Mouse (Mus musculus) left cerebral cortex, adult 18-20 months (tissue): Measurements from ENCODE around the gene Wipf1. TPM values are rescaled to one million over a fixed set of nuclear protein-coding genes. Genes with fewer than 3 reads are reported as not detected.

Experiments
- DNase-seq, 2 experiments: peaks; one replicate each; pipeline ENCODE4 v3.0.0; 2021 to 2022; ENCODE audit warnings: low spot score in 2 of 2, mixed read lengths in 1 of 2
- total RNA-seq, 2 experiments: library from RNA; stranded (reverse); gene quantifications; 2 replicates each; pipeline ENCODE4 v1.2.3; 2021

Gene Wipf1
- total RNA-seq, 2 experiments from 2014 or later, result 7.9 to 9.4 TPM

DNA sequence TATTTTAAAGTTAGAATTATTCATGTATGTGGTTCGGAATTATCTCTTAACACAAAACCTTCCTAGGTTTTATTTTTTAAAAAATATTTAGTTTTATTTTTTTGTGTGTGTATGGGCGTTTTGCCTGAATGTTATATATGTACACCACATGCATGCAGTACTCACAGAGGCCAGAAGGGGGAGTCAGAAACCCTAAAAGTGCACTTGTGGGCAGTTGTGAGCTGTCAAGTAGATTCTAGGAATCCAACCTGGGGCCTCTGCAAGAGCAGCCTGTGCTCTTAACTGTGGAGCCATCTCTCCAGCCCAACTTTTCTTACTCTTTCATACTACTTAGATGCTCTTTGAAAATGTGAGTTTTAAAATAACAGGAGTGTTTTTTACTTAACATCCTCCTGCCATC lies 57.4 kb downstream of the Wipf1 start:
- DNase-seq, result no peak

DNA sequence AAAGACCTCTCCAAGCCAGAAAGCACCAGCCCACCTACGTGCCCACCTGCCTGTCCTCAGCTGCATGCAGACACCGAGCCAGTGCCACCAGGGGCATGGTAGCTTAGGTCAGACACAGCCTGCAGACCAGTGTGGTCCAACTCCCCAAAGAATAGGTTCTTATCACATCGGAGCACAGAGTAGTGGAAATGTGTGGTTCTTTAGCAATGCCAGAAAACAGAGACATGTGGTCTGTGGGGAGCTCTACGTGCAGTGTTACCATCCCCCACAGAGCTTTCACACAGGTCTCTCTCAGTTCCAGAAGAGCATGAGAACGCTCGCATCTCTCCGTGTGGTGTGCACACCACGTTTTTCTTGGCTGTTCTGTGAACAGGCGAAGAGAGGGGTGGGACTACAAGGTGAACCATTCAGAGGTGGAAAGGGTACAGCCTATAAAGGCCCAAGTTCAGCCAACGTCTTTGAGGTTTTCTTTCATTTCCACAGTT lies 59.3 kb downstream of the Wipf1 start:
- DNase-seq, result no peak

DNA sequence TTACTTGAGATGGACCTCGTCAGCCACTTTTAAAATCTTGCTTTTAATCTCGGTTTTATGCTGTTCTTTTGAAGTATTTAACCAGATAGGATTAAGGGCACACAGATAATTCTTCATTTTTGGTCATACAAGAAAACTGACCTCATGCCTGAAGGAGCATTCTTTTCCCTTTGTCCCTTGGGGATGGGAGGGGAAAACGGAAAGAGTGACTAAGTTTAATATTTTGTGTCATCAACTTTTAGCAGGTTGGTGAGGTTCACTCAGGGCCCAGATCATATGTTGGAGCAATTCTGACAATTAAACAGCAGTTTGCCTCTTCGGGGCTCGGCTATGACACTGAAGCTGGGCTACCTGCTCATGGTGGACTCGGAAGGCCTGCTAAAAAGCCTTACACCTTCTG lies 60.0 kb downstream of the Wipf1 start:
- no peak for DNase-seq

DNA sequence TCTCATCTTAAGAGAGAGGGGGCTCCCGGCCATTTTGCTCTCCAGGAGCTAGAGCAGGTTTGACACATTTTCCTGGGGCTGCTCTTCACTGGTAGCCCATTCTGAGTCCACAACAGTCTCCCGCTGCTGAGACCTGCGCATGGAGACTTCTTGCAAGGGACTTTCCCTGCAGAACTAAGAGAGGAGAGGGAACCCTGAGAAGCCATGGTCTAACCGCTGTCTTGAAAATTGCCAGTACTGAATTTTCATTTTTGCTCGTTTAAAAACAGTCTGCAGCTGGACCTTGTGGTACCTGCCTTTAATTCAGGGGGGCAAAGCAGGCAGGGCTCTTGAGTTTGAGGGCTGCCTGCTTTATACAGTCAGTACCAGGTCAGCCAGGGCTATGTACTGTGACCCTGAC lies 60.5 kb downstream of the Wipf1 start:
- no peak for DNase-seq

DNA sequence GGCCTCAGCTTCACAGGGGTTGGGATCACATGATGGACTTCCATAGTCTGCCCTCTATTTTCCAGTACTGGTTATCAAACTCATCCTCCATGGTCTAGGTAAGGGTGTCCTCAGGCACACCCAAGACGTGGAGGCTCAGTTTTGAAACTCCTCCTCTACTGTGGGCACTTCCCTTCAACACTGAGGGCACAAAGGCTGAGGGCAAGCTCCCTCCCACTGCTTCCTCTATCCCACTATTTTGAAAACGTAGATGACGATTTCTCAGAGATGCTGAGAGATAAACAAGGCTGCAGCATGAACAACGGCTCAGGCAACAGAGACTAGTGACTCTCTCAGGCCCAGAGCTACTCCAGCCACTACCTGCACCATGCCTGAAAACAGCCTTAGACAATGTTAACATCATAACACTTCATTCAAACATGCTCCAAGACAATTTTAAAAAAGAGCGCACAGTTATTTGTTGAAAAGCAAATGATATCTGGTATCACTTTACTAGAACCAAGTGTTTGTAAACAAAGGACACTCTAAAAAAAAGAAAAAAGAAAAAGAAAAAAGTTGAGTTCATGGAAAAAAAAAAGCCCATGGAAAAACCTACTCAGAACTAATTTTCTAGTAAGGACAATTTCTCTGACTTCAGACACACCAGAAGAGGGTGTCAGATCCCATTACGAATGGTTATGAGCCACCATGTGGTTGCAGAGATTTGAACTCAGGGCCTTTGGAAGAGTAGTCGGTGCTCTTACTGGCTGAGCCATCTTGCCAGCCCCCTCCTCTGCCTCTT lies 62.3 kb downstream of the Wipf1 start:
- no peak for DNase-seq

DNA sequence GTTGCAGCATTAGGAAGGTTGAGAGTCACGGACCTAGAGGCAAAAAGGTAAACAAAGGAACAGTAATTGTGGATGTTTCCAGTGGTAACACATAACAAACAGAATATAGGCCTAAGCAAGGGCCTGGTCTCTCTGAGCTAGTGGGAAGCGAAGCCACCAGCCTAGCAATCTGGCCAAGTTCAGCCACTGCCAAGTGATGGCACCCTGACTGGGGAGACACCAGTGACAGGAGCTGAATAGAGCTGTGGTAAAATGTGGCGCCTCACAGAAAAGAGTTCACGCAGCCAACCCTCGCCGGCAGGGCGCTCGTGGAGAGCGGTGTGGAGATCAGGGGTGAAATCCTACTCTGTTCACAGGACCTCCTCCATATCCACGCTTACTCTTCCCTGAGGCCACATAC lies 63.1 kb downstream of the Wipf1 start:
- DNase-seq, result no peak

DNA sequence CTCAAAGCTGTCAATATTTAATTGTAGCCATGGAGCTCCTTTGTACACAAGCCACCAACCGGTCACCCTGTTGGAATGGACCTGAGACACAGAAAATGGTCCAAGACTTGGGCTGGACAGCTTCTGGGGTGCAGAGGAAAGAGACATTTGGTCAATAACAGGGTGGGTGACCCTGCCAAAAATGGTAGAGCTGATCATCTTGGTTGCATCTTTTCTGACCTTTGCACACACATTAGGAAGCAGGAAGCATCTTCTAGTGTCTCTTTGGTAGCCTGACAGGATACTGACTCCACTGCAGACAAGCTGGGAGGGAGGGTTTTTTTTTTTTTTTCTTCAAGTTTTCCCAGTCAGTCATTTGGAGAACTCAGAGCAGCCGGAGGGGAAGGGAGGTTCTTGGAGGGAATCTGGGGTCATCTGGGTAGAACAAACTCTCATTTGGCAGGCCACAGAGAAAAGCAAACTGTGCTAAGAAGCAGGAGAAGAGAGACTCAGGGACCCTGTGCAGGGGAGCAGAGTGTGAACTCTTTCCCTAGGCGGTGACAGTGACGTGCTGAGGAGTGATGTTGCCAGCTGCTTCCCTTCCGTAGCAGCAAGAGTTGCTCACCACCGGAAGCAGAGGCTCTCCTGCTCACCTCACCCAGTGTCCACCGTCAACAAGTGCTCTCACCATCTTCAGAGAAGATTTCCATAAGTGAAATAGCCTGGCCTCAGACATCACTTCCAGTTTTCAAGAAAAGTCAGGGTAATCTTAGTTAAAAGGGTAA lies 65.9 kb downstream of the Wipf1 start:
- DNase-seq, result no peak

DNA sequence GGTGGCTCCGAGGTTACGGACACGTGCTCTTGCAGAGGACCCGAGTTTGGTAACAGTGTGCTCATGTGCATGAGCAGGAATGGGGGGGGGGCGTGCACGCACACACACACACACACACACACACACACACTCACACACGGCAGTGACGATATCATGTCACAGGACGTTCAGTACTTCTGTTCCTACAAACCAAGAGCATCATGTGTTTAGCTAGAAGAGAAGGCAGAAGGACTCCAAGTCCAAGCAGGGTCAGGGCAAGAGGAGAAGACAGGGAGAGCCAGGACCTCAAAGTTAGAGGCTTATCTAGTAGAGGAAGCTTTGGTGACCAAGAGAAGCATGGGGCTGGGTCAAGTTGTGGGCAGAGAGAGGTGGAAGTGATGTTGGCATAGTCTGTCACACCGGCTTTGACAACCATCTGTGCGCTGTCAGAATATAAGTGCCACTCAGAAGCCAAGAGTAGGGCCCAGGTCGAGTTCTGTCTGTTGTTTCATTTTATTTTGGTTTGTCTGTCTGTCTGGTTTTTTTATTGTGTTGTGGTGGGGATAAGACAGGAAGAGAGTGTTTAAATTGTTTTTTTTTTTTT lies 66.7 kb downstream of the Wipf1 start:
- no peak for DNase-seq

DNA sequence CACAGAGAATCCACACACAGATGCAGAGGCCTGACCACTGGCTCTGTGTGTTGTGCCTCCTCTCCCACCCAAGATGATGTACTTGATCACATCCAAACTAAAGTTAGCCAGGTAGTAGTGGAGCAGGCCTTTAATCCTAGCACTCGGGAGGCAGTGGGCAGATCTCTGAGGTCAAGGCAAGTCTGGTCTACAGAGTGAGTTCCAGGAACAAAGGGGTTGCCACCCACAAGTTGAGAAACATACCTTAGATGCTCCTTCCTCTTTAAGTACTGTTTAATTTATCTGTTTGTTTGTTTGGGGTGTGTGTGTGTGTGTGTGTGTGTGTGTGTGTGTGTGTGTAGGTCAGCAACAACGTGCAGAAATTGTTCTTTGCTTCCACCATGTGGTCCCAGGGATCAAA lies 67.3 kb downstream of the Wipf1 start:
- DNase-seq, result no peak

DNA sequence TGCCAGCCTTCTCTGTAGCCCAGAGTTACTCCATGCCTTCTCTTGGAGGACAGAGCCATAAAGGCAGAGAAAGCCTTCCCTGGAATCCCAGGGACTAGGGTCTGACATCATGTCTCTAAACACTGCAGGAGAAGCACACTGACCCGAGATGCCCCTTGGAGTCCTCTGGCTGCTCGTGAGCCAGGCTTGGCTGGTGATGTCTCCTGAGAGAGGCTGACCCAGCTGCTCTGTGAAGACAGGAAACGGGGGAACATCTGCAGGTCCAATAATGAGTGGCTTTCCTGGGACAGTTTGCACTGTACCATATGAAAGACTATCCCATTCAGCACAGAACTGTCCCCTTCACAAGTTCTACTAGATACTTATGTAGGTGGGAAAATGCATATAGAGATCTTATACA lies 69.4 kb downstream of the Wipf1 start:
- DNase-seq, result no peak

DNA sequence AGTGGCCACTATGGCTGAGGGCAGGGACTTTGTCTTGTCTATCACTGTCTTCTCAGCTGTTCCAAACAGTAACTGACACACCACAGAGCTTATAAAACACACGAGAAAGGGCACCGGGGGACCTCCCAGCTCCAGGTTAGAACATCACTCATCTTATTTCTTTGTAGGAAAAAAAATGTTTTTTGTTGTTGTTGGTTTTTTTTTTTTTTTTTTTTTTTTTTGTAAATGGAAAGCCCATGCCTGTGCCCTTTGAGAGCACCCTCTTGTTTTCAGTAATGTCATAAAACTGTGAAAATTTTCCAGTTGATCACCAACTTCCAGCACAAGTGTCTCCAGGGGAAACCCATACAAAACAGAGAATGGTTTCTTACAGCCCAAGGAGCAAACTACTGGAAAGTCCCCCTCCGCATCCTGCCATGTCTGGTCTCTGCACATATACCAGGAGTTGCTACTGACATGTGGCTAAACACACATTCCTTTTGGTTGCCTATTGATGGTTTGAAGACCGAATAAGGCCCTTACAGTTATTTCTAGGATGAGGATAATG lies 69.9 kb downstream of the Wipf1 start:
- DNase-seq, result no peak

DNA sequence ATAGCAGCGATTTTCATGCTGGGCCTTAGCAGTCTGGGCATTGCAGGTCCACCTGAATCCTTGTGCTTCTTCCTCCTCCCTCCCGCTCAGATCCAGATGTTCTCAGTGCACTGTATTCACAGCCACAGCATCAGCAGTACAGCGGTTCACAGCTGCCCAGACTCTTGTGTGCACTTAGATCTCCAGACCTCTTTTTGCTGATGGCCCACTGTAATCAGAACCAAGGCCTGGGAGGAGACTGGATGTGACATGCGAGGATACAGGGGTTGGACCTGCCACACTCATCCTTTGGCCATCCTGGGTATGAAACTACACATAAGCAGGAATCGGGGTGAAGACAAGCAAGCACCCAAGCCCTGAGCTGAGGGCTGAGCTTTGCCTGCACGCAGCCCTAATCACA lies 72.6 kb downstream of the Wipf1 start:
- DNase-seq, result no peak

DNA sequence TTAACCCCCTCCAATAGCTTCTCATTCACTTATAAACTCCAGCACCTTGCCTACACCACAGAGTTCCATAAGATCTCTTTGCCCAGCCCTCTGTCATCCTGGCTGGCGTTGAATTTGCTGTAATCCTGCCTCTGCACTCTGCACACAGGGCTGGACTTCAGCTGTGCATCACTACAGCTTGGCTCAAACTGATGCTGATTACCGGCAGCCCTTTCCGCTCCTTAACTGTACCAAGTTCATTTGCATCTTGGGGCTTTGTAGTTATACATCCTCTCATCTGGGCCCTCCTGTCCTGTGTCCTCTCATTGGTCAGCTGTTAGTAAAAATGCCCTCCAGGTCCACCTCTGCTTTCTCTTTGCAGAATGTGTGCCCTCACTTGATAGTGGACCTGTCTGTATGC lies 73.4 kb downstream of the Wipf1 start:
- no peak for DNase-seq

DNA sequence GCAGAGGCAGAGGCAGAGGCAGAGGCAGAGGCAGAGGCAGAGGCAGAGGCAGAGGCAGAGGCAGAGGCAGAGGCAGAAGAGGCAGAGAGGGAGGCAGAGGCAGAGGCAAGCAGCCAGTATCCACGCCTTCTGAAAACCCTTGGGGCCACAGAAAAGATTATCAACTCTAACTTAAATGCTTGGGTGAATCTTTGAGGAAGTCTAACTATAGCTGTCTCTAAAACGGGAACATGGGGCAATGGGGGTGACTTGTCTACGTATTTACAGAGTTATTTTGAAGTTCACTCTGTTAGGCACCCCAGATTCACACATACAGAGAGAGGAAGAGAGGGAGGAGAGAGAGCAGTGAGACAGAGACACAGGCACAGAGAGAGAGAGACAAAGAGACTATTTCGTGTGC lies 74.0 kb downstream of the Wipf1 start:
- no peak for DNase-seq

DNA sequence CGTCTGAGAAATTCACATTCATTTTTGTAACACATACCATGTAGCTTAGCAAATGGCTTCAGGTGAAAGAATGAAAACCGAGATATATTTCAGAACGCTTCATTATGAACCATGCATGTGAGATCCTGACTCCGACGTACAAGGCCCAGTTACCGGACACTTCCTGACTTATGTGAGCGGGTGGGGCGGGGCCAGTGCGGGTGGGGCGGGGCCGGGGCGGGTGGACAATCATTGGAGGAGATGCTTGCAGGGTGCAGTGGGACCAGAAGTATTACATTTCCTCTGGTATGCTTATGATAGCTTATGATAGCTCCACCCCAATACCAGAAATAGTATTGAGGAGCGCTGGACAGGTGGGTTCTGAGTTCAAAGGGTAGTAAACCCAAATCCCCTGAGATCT lies 74.9 kb downstream of the Wipf1 start:
- no peak for DNase-seq

DNA sequence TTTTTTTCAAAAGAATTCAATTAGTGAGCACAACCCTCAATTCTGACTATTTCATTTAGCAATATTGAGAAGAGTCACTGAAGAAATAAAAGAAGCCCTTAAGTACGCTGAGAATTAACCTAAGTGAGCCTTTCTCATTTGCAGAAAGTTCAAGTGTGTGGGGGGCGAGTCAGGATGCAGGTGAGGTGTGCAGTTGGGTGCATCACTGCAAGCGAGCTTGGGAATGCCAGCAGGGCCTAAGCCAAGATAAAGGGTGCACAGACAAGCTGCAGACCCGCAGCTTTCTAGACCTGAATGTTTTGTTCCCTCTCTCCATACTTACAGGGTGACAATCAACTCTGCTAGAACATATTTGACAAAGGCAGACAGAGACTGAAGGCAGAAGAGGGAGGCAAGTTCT lies 75.3 kb downstream of the Wipf1 start:
- no peak for DNase-seq

DNA sequence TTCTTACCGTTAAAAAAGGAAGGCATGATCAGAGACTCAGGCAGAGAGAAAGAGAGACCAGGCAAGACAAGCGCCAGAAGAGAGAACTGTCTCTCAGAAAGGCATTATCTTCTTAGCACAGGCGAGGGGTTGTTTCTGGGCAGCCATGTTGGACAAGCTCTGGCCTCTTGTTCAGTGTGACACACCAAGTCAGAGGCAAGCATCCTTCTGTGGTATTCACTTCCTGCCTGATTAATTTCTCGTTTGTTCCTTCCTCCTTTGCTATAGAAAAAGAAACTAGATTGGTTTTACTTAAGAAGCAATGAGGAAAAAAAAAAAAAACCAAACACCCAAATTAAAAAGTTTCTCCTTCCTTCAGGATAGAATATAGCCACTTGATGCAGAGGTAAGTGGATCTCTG lies 75.8 kb downstream of the Wipf1 start:
- DNase-seq, result no peak

DNA sequence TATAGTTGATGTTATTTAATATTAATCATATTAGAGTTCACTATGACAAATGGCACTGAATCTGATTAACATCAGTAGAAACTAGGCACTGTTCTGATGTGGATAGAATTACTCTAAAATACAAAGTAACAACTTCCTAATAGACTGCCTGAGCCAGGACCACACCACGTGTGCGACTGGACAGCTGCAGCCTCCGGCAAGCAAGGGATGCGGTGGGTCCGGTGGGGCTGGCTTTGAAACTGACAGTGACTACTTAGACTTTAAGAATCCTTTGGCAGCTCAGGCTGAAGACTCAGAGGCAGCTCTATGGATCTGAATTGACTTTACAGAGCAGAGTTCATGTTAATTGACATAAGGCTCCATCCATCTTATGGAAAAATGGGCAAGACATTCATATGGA lies 76.4 kb downstream of the Wipf1 start:
- no peak for DNase-seq

DNA sequence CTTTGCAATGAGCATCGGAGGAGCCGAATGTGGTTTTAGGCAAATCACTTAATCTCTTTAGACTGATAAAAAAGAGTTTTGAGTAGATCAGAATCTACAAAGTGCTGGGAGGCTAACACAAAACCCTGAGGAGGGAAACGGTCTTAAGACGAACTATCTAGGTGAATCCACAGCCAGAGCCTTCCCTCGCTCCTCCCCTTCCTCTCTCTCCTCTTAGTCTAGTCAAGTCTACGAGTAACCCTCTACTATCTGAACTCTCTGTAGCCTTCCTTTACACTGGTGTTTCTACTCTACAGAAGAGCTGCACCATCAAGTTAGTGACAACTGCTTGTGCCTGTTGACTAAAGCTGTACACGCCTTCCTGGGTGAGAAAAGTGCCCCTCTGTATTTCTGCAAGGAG lies 77.0 kb downstream of the Wipf1 start:
- DNase-seq, result no peak

DNA sequence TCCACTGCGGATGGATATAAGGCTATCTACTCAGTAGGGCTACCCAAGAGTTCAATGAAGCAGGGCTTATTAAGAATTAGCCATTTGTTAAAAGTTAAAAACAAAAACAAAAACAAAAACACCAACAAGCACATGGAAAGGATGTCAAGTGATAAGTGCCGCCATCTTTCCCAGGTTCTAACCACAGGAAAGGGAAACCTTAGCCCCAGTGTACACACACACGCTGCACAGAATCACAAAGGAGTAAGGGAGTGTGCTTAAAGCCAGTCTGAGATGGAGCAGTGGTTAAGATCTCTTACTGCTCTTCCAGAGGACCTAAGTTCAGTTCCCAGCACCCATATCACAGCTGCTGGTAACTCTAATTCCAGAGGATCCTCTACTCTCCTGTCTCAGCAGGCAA lies 78.0 kb downstream of the Wipf1 start:
- no peak for DNase-seq

DNA sequence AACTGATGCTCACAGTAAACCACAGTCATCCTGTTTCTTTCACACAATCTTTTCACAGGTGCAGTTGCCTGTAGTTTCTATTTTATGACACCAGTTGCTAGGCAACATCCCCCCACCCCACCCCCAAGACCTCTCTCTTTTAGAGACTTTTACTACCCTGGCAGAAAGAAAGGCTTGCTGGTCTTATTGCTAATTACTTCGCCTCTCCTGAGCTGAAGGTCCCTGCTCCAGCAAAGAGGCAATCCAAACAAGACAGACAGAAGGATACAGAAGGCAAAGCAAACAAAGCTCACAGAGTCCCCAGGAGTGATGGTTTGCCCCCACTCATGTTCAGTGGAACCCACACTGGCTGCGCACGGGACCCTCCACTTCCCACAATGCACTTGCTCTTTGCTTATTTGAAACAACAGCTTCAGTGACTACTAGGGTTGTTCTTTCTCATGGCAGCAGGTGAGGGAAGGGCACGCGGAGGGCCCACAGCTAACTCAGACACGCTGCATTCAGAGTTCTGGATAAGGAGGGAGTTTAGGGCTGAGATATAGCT lies 79.3 kb downstream of the Wipf1 start:
- no peak for DNase-seq

DNA sequence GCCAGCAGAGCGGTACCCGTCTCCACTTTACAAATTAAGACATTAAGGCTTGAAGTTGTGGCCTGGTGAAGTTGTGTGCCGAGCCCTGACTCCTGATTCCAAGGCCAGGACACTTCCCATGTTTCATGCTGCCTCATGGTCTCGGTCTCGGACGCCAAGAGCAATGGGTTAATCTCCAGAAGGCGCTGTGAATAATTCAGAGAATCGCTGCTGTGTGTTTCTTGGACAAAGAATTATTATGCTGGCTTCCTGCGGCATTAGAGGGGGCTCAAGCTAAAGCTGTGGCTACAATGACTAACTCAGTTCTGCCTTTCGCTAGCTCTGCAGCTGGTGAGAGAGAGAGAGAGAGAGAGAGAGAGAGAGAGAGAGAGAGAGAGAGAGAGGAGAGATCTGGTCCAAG lies 85.5 kb downstream of the Wipf1 start:
- no peak for DNase-seq
